Mouse (Mus musculus) ZHBTc4 (cell line): ENCODE measurements around the gene Maip1.

ENCODE experiments used
- DNase-seq: peaks from one replicate; pipeline ENCODE4 v3.0.0-alpha.2; 2011; ENCODE audit warnings: low read depth, low spot score

The Maip1 gene

DNA sequence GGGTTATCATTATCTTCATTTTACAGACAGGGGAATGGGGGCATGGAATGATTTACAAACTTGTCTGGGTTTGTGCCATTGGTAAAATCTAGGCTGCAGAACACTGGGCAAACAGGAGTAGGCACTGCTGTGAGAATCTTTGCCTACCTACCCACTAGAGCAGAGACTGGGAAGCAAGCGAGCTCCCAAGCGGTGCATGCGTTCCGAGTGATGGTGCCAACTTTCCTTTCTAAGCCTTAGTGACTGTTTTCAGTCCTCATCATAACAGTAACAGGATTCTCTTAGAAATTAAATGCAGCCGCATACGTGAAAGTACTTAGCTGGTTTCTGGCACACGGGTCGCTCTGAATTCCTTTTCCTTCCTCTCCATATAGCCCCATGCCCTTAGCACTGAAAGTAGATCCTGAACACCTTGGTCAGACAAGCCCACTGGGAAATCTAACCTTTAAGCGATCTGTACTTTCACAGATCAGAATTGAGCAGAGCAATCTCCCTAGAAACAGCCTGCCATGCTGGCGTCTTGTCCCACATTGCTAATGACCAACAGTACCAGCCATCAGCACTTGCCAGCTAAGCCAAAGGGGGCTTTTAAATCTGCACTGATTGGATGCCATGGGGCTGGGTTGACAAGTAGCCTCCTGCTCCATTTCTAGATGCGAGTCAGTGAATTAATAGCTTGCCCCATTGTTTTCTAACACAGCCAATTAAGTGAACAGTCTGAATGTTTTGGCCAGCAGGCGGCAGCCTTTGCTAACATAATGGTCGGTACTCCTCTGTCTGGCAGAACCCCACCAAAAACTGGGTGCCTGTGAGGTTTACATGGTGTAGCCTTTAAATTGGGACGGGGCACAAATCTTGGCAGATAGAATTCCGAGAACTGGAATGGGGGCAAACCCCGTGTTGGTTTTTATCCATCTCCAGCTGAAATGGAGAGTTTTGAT lies 22.5 kb downstream of the Maip1 start:
- DNase-seq: peak; percentile 80

DNA sequence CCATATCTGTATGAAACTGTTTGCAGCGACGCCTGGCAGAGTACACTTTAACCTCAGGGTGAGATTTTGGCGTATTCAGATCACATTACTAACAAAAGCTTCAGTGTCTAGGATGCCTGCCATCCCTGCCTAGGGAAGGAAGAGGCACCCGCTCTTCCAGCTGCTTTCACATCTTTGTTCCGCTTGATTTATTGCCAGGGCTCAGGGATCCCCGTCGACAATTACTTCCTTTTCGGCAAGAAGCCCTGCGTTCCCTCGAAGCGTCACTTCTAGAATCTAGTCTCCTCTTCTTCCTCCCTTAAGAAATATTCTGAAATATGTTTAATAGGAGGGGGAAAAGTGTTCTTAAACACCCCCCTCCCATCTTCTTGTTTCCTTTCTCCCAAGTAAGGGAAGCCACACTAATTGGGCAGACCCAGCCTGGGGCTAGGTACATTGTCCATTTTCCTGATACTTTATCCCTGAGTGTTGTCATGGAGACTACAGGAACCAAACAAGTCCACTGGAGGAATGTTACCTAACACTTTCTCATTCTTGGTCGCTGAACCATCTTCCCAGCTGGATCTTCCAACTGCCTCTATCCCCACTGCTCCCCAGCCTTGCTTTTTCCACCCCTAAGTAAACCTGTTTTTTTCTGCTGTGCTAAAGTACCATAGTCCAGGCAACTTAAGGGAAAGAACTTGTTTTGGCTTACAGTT lies 23.8 kb downstream of the Maip1 start:
- peak; percentile 44 for DNase-seq

DNA sequence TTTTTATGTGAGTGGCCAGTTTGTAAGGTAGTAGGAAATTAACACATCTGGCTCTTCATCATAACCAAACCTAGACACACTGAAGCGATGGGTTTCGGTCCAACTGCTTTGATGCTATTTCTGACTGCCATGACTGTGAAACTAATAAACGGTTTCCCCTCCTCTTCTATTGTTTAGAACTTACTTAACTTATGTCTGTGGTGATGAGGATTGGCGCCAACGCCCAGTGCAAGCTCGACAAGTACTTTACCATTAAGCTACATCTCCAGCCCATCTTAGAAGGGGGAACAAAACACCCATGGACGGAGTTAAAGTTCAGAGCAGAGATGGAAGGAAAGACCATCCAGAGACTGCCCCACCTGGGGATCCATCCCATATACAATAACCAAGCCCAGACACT lies 27.0 kb downstream of the Maip1 start:
- no peak for DNase-seq

DNA sequence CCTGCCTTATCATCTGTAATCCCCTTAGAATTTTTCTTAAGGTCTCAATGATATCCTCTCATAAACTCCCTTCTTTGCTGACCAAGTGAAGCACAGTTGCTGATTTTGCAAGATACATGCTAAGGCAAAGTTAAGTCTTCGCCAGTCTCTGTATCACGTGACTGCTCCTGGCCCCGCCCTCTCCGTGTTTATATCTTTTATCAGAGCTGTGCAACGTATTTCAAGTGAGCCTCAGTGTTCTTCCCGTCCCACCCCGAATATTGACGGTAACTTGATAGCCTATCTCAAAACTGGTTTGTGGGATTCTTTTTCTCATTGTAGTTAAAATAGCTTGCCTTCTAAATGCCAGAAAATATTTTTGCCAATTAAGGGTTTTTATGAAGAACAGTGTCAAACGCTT lies 30.3 kb downstream of the Maip1 start:
- DNase-seq: no peak

DNA sequence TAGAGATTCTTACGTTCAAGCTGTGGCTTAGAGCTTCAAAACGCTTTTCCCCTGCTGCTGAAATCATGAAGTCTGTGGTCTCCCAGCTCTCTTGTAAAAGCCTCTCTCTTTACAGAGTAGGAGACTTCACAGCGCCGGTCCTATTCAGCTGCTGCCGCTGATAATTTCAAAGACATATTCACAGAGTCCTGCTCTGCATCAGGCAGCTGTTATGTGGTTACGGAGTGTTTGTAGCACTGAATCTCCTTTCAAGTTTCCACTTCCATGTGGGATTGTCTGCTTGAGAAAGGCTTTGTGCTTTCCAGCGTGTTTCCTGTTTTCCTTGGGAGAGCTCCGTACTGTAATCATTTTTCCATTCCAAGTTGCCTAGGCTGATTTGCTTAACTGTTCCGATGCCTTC lies 30.8 kb downstream of the Maip1 start:
- no peak for DNase-seq

DNA sequence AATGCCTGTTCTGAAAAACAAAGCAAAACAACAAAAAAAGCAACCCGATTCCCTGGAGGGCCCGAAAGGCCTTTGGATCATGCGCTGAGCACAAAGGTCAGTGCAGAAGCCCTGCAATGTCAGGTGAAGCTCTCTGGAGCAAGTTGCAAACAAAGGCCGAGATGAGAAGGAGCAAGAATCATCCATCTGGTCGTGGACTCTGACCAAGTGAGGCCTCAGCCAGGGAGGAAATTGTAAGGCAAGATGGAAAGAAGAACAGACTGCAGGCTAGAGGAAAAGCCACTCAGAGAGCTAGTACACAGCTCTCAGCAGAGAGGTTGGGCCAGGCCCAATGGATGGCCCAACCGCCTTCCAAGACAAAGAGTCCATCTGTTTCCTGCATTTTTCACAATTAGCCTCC lies 32.9 kb downstream of the Maip1 start:
- DNase-seq: no peak

DNA sequence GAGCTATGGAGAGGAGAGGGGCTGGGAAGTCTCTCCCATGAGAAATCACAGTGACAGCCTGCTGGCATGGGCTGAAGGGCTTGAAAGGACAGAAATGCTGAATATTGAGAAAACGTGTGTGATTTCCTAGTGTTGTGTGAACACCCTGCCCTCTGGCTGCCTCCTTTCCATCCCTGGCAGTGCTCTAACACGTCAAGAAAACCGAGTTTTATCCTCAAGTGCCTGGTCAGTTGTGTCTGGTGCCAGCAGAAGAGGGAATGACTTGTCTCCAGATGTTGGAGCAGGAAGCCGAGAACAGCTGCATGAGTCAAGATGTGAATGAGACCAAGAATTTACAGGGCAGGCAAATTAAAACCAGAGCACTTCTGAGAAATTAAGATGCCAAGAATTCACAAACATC lies 34.6 kb downstream of the Maip1 start:
- DNase-seq: no peak

DNA sequence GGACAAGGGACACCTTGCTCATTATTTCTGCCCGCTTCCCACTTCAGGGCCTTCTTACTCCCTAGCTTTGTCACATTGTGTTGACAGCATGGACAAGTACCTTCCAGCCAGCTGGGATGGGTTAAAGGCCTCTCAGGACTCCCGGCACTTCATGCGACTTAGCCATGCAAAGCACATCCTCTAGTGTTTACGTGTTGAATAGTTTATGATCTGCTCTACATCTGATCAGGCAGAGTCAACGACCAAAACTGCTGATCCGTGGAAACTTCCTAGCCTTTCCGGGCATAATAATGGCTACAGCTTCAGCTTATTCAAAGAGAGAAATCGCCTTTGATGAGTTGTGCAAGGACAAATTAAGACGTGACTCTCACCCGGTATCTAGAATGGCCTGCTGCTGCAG lies 39.6 kb downstream of the Maip1 start:
- no peak for DNase-seq

DNA sequence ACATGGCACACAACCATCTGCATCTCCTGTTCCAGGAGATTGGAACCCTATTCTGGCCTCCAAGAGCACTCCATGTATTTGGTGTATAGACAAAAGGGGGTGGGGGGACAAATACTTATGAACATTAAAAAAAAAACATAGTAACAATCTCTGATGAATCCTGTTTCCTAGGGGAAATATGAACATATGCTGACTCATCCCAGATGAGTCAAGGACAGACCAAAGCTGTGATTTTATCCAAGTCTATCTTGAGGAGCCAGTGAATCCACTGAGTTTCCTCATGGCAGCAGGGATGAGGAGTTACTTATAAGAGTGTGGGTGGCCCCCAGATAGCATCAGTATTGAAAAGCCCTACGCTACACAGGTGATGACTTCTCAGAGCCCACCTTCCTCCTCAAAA lies 44.1 kb downstream of the Maip1 start:
- DNase-seq: no peak

DNA sequence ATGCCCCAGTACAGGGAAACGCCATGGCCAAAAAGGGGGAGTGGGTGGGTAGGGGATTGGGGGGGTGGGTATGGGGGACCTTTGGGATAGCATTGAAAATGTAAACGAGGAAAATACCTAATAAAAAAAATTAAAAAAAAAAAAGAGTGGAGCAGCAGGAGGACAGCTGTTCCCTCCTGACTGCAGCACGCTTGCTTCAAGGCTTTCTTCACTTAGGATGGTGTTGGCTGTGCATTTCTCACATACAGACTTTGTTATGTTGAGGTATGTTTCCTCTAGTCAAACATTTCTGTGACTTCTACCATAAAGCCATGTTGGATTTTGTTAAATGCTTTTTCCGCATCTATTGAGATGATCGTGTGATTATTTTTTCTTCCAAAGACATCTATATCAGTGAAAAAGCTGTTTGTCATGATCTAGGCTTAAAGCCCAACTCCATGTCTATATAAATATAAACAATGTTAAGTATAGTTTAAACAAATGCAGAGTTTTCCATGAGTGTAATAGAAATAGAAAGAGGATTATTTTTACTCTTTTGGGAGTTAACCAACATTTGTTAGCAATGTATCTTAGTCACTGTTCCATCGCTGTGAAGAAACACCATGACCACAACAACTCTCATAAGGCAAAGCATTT lies 54.3 kb downstream of the Maip1 start:
- no peak for DNase-seq
